Mouse (Mus musculus): ENCODE results near the gene Riok1. TPM values are rescaled to one million over a fixed set of nuclear protein-coding genes. Genes with fewer than 3 reads are reported as not detected.

Gene Riok1
- polyA plus RNA-seq, 1 experiment from 2014 or later: 18.1 TPM

GRCm38 (mm10) chr13:38007972-38008371 is 28.8 kb upstream of the Riok1 start:
- Histone ChIP-seq H3K27ac (ENCODE audit: low read length) (no peak overlapping the region), H3K9me3 (replicated peaks; ENCODE audit: control insufficient read depth, low read length) (no peaks in the 10 kb centered on the region), H3K4me3 (ENCODE audit: low read depth, low read length) (no peak overlapping the region), H3K36me3 (ENCODE audit: control insufficient read depth, insufficient read depth) (no peaks in the 10 kb centered on the region), H3K9ac (ENCODE audit: low read depth, low read length) (no peak overlapping the region), H3K27me3 (ENCODE audit: control insufficient read depth, insufficient read depth, low read depth, low read length) (no peaks in the 10 kb centered on the region), H3K4me1 (ENCODE audit: control insufficient read depth, low read depth, low read length) (peaks cover 11% of the 10 kb centered on the region), H3K4me2 (ENCODE audit: low read depth, low read length) (no peak overlapping the region)
- 79% methylated on average over 2 of the region's 2 CpGs for WGBS (ENCODE audit: insufficient replicate concordance)
- ATAC-seq (ENCODE audit: low read depth): no peak

- Histone ChIP-seq H3K36me3 (ENCODE audit: control insufficient read depth, insufficient read depth) (no peaks in the 10 kb centered on the region), H3K4me3 (ENCODE audit: low read depth, low read length) (no peak overlapping the region), H3K27me3 (ENCODE audit: control insufficient read depth, insufficient read depth, low read depth, low read length) (no peaks in the 10 kb centered on the region), H3K9me3 (replicated peaks; ENCODE audit: control insufficient read depth, low read length) (no peaks in the 10 kb centered on the region), H3K4me1 (ENCODE audit: control insufficient read depth, low read depth, low read length) (peaks cover 11% of the 10 kb centered on the region), H3K9ac (ENCODE audit: low read depth, low read length) (peak overlapping the region; percentile 22; the same call in 1 of the 2 replicates), H3K27ac (ENCODE audit: low read length) (peak overlapping the region; percentile 86), H3K4me2 (ENCODE audit: low read depth, low read length) (peak overlapping the region; percentile 47)
- 25% methylated on average over 5 of the region's 5 CpGs for WGBS (ENCODE audit: insufficient replicate concordance)
- peak; percentile 85 for ATAC-seq (ENCODE audit: low read depth)
These were observed 26.9 kb upstream of the Riok1 start for GRCm38 (mm10) chr13:38009721-38010408.

DNA sequence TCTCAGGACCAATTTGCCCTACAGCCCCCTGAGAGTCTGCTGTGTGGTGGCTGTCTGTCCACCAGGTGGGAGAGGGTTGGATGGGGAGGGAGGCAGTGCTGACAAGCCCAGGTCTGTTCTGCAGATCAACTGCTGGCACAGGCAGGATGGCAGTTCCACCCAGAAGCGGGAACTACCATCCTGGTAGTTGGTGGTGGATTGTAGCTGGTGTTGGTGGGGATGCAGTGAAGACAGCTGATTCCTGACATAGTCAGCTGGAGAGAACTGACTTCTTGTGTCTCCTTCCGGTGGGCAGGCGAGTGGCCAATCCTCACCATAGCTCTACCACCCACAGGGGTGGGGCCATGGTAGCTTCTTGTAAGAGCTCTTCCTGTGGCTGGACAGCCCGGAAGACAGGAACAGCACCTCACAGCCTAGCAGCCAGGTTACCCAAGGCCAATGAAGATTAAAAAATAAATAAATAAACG is 26.3 kb upstream of the Riok1 start:
- 14% methylated on average over 5 of the region's 5 CpGs for WGBS (ENCODE audit: insufficient replicate concordance)
- Histone ChIP-seq H3K9me3 (replicated peaks; ENCODE audit: control insufficient read depth, low read length) (no peaks in the 10 kb centered on the region), H3K27me3 (ENCODE audit: control insufficient read depth, insufficient read depth, low read depth, low read length) (no peaks in the 10 kb centered on the region), H3K4me2 (ENCODE audit: low read depth, low read length) (peak overlapping the region; percentile 47), H3K27ac (ENCODE audit: low read length) (peak overlapping the region; percentile 86), H3K9ac (ENCODE audit: low read depth, low read length) (peak overlapping the region; percentile 22), H3K36me3 (ENCODE audit: control insufficient read depth, insufficient read depth) (no peaks in the 10 kb centered on the region), H3K4me3 (ENCODE audit: low read depth, low read length) (no peak overlapping the region), H3K4me1 (ENCODE audit: control insufficient read depth, low read depth, low read length) (peaks cover 11% of the 10 kb centered on the region)
- ATAC-seq (ENCODE audit: low read depth): peak; percentile 75

GRCm38 (mm10) chr13:38012436-38012835 is 24.4 kb upstream of the Riok1 start:
- Histone ChIP-seq H3K27ac (ENCODE audit: low read length) (no peak overlapping the region), H3K4me2 (ENCODE audit: low read depth, low read length) (no peak overlapping the region), H3K27me3 (ENCODE audit: control insufficient read depth, insufficient read depth, low read depth, low read length) (no peaks in the 10 kb centered on the region), H3K9me3 (replicated peaks; ENCODE audit: control insufficient read depth, low read length) (no peaks in the 10 kb centered on the region), H3K4me3 (ENCODE audit: low read depth, low read length) (no peak overlapping the region), H3K36me3 (ENCODE audit: control insufficient read depth, insufficient read depth) (no peaks in the 10 kb centered on the region), H3K4me1 (ENCODE audit: control insufficient read depth, low read depth, low read length) (peaks cover 11% of the 10 kb centered on the region), H3K9ac (ENCODE audit: low read depth, low read length) (no peak overlapping the region)
- ATAC-seq (ENCODE audit: low read depth): no peak
- WGBS (ENCODE audit: insufficient replicate concordance): 79% methylated on average over 5 of the region's 5 CpGs

GRCm38 (mm10) chr13:38015591-38015990 is 21.2 kb upstream of the Riok1 start:
- Histone ChIP-seq H3K36me3 (ENCODE audit: control insufficient read depth, insufficient read depth) (no peaks in the 10 kb centered on the region), H3K27ac (ENCODE audit: low read length) (no peak overlapping the region), H3K4me1 (ENCODE audit: control insufficient read depth, low read depth, low read length) (peaks cover 1% of the 10 kb centered on the region), H3K4me2 (ENCODE audit: low read depth, low read length) (no peak overlapping the region), H3K4me3 (ENCODE audit: low read depth, low read length) (no peak overlapping the region), H3K9ac (ENCODE audit: low read depth, low read length) (no peak overlapping the region), H3K27me3 (ENCODE audit: control insufficient read depth, insufficient read depth, low read depth, low read length) (no peaks in the 10 kb centered on the region), H3K9me3 (replicated peaks; ENCODE audit: control insufficient read depth, low read length) (no peaks in the 10 kb centered on the region)
- ATAC-seq (ENCODE audit: low read depth): no peak
- WGBS (ENCODE audit: insufficient replicate concordance): 65% methylated on average over 4 of the region's 4 CpGs

DNA sequence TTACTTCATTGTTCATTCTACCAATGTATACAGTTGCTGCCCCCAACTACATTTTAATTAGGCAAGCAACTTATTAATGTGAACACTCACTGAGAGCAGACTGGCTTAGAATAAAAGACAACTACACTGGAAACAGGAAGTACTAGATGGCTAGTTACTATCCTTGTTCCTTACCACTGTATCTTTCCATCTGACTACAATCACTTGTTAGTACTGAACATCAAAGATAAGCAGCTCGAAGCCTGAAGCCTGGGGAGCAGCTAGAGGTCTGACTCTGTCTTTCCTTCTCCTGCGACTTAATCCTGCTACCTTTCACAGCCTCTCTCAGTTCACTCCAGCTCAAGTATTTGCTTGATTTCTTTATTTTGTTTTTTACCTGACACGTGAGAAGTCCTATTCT is 18.0 kb upstream of the Riok1 start:
- no peak overlapping the region for H3K4me2 ChIP-seq (ENCODE audit: low read depth, low read length)
- H3K9me3 ChIP-seq (replicated peaks; ENCODE audit: control insufficient read depth, low read length): no peaks in the 10 kb centered on the region
- no peak overlapping the region for H3K4me3 ChIP-seq (ENCODE audit: low read depth, low read length)
- H3K27ac ChIP-seq (ENCODE audit: low read length): no peak overlapping the region
- H3K4me1 ChIP-seq (ENCODE audit: control insufficient read depth, low read depth, low read length): no peaks in the 10 kb centered on the region
- no peak overlapping the region for H3K9ac ChIP-seq (ENCODE audit: low read depth, low read length)
- WGBS (ENCODE audit: insufficient replicate concordance): 42% methylated on average over 3 of the region's 3 CpGs
- ATAC-seq (ENCODE audit: low read depth): no peak
- H3K36me3 ChIP-seq (ENCODE audit: control insufficient read depth, insufficient read depth): no peaks in the 10 kb centered on the region
- H3K27me3 ChIP-seq (ENCODE audit: control insufficient read depth, insufficient read depth, low read depth, low read length): no peaks in the 10 kb centered on the region

GRCm38 (mm10) chr13:38025874-38026273 is 10.9 kb upstream of the Riok1 start:
- WGBS (ENCODE audit: insufficient replicate concordance): 52% methylated on average over 4 of the region's 4 CpGs

GRCm38 (mm10) chr13:38027618-38028248 is 9.1 kb upstream of the Riok1 start:
- Histone ChIP-seq H3K9me3 (replicated peaks; ENCODE audit: control insufficient read depth, low read length) (no peaks in the 10 kb centered on the region), H3K4me3 (ENCODE audit: low read depth, low read length) (no peak overlapping the region), H3K27ac (ENCODE audit: low read length) (no peak overlapping the region), H3K9ac (ENCODE audit: low read depth, low read length) (no peak overlapping the region), H3K4me1 (ENCODE audit: control insufficient read depth, low read depth, low read length) (no peaks in the 10 kb centered on the region), H3K36me3 (ENCODE audit: control insufficient read depth, insufficient read depth) (no peaks in the 10 kb centered on the region), H3K4me2 (ENCODE audit: low read depth, low read length) (no peak overlapping the region), H3K27me3 (ENCODE audit: control insufficient read depth, insufficient read depth, low read depth, low read length) (no peaks in the 10 kb centered on the region)
- ATAC-seq (ENCODE audit: low read depth): no peak
- 54% methylated on average over 6 of the region's 6 CpGs for WGBS (ENCODE audit: insufficient replicate concordance)

More at GRCm38 (mm10) chr13:38025874-38026273, 10.9 kb upstream of the Riok1 start:
- H3K36me3 ChIP-seq (ENCODE audit: control insufficient read depth, insufficient read depth): no peaks in the 10 kb centered on the region
- H3K4me2 ChIP-seq (ENCODE audit: low read depth, low read length): no peak overlapping the region
- H3K4me1 ChIP-seq (ENCODE audit: control insufficient read depth, low read depth, low read length): no peaks in the 10 kb centered on the region
- ATAC-seq (ENCODE audit: low read depth): no peak
- no peak overlapping the region for H3K4me3 ChIP-seq (ENCODE audit: low read depth, low read length)
- no peaks in the 10 kb centered on the region for H3K27me3 ChIP-seq (ENCODE audit: control insufficient read depth, insufficient read depth, low read depth, low read length)
- H3K9ac ChIP-seq (ENCODE audit: low read depth, low read length): no peak overlapping the region
- no peak overlapping the region for H3K27ac ChIP-seq (ENCODE audit: low read length)
- H3K9me3 ChIP-seq (replicated peaks; ENCODE audit: control insufficient read depth, low read length): no peaks in the 10 kb centered on the region

DNA sequence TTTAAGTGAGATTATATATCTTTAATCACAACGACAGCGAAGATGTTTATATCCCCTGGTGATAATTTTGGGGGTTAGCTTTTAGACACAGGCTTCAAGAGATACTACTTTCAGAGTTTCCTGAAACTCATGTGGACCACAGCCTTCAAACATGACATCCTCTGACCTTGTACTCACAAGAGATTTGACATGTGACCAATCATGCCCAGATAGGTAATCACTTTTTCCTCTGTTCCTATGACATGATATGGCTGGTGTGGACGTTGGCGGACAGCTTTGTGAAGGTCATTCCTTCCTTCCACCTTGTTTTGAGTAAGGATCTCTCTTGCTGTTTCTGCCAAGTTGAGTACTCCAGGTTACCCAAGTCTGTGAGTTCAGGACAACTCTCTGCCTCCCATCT is 8.4 kb upstream of the Riok1 start:
- Histone ChIP-seq H3K27me3 (ENCODE audit: control insufficient read depth, insufficient read depth, low read depth, low read length) (no peaks in the 10 kb centered on the region), H3K36me3 (ENCODE audit: control insufficient read depth, insufficient read depth) (no peaks in the 10 kb centered on the region), H3K9me3 (replicated peaks; ENCODE audit: control insufficient read depth, low read length) (no peaks in the 10 kb centered on the region), H3K9ac (ENCODE audit: low read depth, low read length) (no peak overlapping the region), H3K27ac (ENCODE audit: low read length) (no peak overlapping the region), H3K4me1 (ENCODE audit: control insufficient read depth, low read depth, low read length) (no peaks in the 10 kb centered on the region), H3K4me2 (ENCODE audit: low read depth, low read length) (no peak overlapping the region), H3K4me3 (ENCODE audit: low read depth, low read length) (no peak overlapping the region)
- no peak for ATAC-seq (ENCODE audit: low read depth)
- 59% methylated on average over 4 of the region's 4 CpGs for WGBS (ENCODE audit: insufficient replicate concordance)

Data from liver, embryonic 16.5 days (tissue).